Mouse (Mus musculus) retina, adult 2 months (tissue): ENCODE results near the gene Cd40.

ENCODE experiments used
- DNase-seq: peaks from one replicate; pipeline ENCODE4 v3.0.0-alpha.2; 2012; ENCODE audit warnings: low read depth, low spot score

The Cd40 gene

GRCm38 (mm10) chr2:165056377-165057085 is 1.1 kb downstream of the Cd40 start:
- DNase-seq, result no peak

GRCm38 (mm10) chr2:165059961-165060360 is 4.5 kb downstream of the Cd40 start:
- no peak for DNase-seq

GRCm38 (mm10) chr2:165061638-165062433 is 6.4 kb downstream of the Cd40 start:
- no peak for DNase-seq

GRCm38 (mm10) chr2:165064489-165064888 is 9.1 kb downstream of the Cd40 start:
- no peak for DNase-seq

GRCm38 (mm10) chr2:165068806-165069205 is 13.4 kb downstream of the Cd40 start:
- DNase-seq, result no peak

GRCm38 (mm10) chr2:165070096-165070816 is 14.8 kb downstream of the Cd40 start:
- peak; percentile 56 for DNase-seq

GRCm38 (mm10) chr2:165073381-165073781 is 18.0 kb downstream of the Cd40 start:
- DNase-seq, result no peak

- no peak for DNase-seq
Observed at GRCm38 (mm10) chr2:165074081-165074884, 18.9 kb downstream of the Cd40 start.

GRCm38 (mm10) chr2:165074937-165075336 is 19.5 kb downstream of the Cd40 start:
- peak; percentile 61 for DNase-seq

GRCm38 (mm10) chr2:165077055-165077454 is 21.6 kb downstream of the Cd40 start:
- no peak for DNase-seq

- DNase-seq, result no peak
Observed at GRCm38 (mm10) chr2:165078045-165078444, 22.6 kb downstream of the Cd40 start.

- DNase-seq, result no peak
Observed at GRCm38 (mm10) chr2:165078605-165079004, 23.2 kb downstream of the Cd40 start.

- no peak for DNase-seq
Observed at GRCm38 (mm10) chr2:165080657-165081056, 25.2 kb downstream of the Cd40 start.

- peak; percentile 43 for DNase-seq
Observed at GRCm38 (mm10) chr2:165081257-165081656, 25.8 kb downstream of the Cd40 start.

GRCm38 (mm10) chr2:165086634-165087033 is 31.2 kb downstream of the Cd40 start:
- no peak for DNase-seq

- no peak for DNase-seq
Observed at GRCm38 (mm10) chr2:165089470-165089869, 34.0 kb downstream of the Cd40 start.

GRCm38 (mm10) chr2:165090650-165091049 is 35.2 kb downstream of the Cd40 start, which contains the start of gene 1700025C18Rik:
Gene 1700025C18Rik (minus strand): TSS chr2:165090750.
- DNase-seq, result no peak

GRCm38 (mm10) chr2:165091433-165091965 is 36.1 kb downstream of the Cd40 start:
- no peak for DNase-seq

- no peak for DNase-seq
Observed at GRCm38 (mm10) chr2:165092393-165092792, 37.0 kb downstream of the Cd40 start.

GRCm38 (mm10) chr2:165096367-165096766 is 40.9 kb downstream of the Cd40 start:
- no peak for DNase-seq

- DNase-seq, result no peak
Observed at GRCm38 (mm10) chr2:165098861-165099260, 43.4 kb downstream of the Cd40 start.
